Mouse (Mus musculus) layer of hippocampus, postnatal 10 days (tissue): Measurements from ENCODE around the gene Fndc3b. TPM values are rescaled to one million over a fixed set of nuclear protein-coding genes. Genes with fewer than 3 reads are reported as not detected.
"Not testable (repeated sequence)": the region's sequence is repeated elsewhere in the genome, so short reads cannot be mapped to it uniquely, and the experiment has no call there.

Experiments
- DNase-seq, 2 experiments: peaks; one replicate each; pipeline ENCODE4 v3.0.0; 2021; ENCODE audit warnings: low spot score in 2 of 2
- total RNA-seq, 2 experiments: library from RNA; stranded (reverse); gene quantifications; 2 replicates each; pipeline ENCODE4 v1.2.3; 2021

Gene Fndc3b
- total RNA-seq, 2 experiments from 2014 or later = 28.4 to 31.3 TPM

DNA sequence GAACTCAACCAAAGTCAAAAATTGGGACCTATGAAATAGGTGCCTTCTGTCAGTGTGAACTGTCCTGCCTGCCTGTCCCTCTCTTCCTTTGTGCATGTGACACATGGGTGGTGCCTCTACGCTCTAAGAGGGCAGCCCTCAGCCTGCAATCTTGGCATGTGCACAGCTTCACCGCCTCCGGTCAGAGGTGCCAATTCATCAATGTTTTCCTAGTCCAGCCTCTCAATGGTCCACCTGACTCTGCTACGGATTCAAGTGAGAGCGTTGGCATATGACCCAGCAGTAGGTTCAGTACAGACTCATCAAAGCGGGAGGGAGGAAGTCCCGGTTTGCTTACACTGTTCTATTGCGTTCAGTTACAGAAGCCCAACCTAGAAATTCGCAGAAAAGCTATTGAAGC lies 192.2 kb downstream of the Fndc3b start:
- DNase-seq = no peak

DNA sequence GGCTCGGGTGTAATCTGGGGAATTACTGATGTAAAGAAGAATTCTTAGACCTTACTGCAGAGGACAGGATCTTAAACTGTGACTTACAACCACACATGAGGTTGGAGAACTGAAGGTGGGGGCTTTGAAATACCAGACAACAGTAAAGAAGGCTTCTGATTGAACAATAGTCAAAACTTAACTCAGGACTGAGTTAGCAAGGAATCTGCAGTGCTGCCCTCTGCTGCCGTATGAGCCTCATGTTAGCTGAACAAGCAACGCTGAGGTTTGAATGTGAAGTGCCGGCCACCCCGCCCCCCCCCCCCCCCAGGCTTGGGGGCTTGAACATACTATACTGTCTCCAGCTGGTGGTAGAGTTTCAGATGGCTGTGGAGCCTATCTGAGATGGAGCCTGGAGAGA lies 194.6 kb downstream of the Fndc3b start:
- DNase-seq = no peak

DNA sequence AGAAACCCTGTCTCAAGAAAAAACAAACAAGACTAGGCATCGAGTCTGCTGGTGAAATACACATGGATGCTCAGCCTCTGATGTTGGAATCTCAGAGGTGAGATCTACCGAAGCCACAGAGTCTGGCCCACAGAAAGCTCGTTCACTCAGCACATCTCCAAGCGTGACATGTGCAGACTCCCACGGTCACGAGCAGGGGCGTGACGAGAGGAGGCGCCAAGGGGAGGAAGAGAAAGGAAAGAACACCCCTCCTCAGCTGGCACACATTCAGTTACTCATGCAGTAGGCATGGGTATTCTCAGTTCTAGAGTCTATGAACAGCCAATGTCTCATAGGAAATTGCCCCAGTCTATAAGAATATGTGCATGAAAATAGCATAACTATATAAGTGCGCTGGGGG lies 199.3 kb downstream of the Fndc3b start:
- no peak for DNase-seq

DNA sequence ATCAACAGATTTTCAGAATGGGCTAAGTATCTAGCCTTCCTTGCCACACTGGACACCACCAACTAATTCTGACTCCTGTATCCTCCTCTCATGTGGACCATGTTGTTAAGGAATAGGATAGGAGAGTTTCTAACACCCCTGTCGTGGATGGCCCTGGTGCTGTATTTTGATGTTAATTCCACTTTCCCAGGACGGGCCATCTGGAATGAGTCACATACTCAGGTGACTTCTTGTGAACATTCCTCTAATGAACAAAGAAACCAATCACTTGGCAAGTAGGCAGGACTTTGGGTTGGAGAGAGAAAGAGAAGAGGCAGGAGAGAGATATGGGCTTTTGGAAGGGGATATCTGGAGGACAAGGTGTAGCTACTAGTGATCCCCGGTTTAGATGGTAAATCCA lies 204.2 kb downstream of the Fndc3b start:
- no peak for DNase-seq

DNA sequence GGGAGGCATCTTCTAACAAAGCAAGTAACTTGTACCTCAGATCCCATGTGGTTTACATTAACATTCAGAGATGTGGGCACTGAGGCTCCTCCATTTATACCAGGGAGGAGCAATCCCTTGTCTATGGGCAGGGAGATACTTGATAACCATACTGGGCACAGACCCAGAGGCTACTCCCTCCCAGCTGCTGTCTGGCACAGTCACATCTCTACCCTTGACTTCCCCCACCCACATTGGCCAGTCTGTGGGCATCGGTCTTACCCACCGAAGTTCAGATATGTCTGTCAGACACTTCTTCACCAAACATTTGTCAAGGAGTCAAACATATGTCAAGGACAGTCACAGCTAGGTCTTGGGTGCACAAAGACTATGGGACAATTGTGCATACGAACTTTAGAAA lies 205.5 kb downstream of the Fndc3b start:
- no peak for DNase-seq

DNA sequence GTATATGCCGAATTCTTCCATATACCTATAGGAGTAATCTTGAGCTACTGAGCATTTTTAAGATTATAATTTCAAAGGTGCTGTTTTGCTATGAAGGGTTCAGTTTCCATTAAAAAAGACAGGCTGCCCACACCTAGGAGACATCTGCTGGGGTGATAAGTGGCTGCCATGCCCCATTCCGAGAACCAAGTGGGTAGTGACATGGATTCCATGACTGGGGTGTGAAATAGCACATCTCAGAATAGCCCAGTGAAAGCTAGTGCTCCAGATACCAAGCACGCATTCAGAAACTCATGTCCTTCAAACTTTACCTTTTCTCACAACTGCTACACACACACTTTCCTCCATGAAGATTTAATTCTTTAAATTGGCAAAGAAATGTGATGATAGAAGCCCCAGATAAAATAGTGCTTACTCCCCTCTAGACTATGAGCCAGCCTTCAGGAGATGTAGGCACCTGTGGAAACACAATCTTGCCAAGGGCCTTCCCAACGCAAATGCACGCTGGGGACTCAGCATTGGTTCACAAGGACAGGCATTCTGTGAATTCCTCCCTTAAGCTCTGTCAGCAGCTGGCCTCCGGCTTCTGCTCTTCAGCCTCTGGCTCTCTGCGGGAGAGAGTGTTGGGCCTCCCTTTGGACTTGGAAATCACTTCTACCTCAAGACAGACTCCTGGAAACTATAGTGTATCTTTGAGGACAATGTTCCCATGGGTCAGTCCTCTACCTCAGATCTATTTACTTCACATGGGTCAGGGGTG lies 207.6 kb downstream of the Fndc3b start:
- DNase-seq = no peak

DNA sequence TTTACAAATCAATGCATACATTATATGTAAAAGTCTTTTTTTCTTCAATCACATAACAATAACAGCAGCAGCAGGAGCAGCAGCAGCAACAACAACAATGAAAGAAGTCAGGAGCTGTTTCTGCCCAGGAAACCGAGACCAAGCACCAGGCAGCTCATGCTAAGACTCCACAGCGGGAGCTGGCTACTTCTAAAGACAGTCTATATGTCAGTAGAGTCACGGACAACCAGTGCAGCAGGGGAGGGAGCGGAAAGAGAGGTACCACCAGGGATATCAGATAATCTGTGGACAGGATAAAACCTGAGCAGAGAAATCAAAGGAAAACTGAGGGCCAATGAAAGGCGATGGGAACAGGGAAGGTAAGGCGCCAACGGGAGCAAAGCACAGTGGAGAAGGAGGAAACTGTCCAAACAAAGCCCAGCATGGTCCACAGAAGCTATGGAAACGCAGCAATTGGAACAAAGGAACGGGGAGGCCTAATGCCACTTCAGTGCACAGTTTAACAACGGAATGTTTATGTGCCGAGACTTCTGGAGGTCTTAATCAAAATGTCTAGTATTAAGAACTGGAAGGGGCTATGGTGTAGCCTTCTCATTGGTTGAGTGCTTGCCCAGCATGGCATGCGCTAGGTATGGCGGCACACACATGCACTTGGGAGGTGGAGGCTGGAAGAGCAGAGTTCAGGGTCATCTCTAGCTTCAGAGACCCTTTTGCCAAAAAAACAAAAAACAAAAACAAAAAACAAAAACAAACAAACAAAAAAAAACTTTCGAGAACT lies 215.6 kb downstream of the Fndc3b start:
- no peak for DNase-seq

DNA sequence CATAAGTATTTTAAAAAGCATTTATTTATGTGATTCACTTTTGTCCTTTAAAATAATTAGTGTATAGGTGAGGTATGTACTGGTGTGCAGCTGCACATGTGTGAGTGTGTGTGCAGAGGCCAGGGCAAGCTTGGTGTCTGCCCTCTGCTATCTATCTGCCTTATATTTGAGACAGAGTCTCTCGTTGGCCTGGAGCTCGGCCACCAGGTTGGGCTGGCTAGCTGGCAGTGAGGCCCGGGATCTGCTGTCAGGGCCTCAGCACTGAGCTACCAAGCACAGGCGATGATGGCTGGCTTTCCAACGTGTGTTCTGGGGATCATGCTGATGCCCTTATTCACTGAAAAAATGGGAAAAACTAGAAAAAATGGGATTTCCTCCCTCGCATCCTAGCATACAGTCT lies 216.4 kb downstream of the Fndc3b start:
- DNase-seq = no peak

DNA sequence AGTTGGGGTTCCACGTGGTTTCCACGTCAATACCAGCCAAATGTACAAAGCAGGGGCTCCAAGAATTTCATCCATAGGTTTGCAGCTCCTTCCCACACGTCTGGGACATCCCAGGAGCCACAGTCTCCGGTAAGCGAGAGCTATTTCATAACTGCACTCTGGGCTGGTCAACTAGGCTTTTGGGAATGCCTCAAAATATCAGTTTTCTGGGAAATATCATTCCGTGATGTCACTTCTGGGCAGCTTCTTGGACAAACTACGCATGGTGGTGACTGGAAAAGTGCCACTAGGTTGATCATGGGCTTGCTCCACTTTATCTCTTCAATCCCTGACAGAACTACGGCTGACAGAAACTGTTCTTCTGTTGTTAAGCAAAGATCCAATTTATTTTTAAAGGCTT lies 217.0 kb downstream of the Fndc3b start:
- DNase-seq = no peak

DNA sequence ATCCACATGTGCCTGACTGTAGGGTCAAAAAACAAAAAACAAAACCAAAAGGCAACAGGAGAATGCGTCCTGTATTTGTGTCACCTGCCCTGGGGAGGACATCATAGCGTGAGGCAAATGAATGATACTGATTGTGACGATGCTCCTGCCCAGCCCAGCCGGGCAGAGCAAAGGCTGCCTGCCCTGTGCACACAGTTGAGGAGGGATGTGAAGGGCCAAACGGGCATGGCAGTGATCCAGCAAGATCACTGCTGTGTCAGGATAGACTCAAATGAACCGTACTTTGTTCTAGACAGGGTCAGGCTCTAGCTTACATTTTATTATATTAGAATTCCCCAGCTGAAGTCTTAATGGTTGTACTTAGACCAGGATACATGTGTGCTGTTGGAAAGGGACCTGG lies 219.3 kb downstream of the Fndc3b start:
- no peak for DNase-seq

DNA sequence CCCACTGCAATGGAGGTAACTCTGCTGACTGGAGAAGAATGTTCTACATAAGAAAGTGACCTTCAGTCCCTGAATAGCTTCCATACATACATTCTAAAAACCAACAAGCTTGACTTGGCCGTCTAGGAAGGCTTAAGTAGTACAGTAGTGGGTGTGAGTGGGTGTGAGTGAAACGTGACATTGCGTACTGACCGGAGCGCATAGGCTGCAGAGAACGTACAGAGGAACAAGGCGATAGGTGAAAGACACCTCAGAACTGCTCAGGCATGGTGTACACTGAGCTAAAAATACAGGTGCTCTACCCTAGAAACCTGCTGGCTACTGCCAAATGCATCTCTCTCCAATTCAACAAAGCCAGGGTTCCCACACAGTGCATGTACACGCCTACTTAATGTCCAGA lies 219.7 kb downstream of the Fndc3b start:
- no peak for DNase-seq

DNA sequence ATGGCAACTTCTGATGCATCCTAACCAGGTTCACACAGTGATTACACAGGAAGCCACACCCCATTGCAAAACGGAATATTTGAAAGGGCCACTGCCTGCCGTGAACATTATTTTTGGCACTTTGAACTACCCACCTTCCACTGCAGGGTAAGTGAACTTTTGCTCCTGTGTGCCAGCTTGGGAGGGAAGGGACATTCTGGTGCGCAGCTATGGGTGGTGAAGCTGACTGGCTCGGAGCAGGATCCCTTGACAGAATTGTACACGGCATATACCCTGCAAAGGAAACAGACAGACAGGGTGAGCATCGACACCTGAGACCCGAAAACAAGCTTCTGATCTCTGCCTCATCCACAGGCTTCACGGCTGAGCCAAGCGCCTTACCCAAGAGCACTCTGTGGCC lies 220.2 kb downstream of the Fndc3b start:
- no peak for DNase-seq

DNA sequence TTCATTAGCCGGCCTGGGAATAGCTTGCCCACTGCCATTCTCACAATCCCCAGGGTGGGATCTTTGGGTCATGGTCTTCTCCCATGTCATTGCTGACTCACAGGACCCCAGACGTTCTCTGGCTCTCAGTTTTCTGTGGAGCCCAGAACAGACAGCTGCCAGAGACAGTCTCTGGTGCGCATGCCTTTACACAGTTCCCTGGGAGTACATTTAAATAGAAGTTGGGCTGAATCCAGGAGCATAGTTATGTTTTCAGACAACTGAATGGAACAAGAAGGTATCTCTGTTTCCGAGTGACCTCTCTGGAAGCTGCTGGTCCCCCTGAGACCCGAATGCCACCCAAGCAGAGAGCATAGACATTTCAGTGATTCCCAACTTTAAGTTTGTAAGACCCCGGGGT lies 221.6 kb downstream of the Fndc3b start:
- no peak for DNase-seq

DNA sequence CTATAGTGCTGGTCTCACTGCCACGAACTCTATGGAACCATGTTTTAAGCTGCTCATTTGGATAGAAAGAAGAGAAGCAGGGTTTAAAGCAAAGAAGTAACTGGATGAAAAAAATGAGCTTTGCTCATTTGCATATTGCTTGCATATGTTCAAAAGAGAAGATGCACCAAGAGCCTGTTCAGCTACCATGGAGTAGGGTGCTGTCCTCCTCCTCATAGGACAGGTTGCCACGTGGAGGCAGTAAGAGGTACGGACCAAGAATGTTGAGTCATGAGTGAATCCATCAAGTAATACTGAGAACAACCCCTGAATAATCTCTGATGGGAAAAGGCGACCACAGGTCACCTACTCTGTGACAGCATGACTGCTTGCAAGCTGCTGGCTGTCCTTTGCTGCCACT lies 226.0 kb downstream of the Fndc3b start:
- DNase-seq = no peak

DNA sequence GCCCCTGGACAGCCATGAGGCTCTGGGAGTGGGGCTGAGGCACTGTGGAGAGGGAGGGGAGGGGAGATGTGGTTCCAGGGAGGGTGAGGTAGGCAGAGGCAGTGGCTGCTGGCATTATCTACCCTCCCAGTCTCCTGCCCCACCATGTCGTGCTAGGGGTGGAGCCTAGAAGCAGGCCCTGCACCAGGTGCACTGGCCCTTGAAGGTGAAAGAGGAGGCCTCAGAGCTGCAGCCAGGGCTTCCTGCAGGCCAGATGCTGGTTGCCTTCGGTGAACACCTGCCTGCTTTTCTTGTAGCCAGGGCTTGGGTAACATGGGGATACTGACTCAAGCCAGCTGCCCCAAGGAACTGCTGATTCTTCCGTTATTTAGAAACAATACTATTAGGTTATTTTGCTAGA lies 226.4 kb downstream of the Fndc3b start:
- DNase-seq = no peak

DNA sequence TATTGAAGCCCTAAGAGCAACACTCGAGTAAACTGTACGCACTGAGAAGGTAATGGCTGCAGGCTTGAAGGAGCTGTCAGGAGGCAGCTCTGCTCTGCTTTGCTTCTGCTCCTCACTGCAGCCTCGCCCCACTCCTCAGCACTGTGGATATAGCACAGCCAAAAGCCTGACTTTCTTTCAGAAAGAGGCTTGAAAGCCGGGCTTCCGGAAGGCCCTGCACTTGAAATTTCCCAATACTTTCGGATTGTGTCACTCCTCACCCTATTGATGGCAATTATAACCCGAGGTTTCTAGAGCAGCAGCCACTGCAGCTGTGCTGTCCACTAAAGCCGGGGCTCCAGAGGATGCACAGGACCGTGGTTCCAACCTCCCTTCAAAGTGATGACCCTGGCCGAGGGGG lies 227.3 kb downstream of the Fndc3b start:
- DNase-seq = no peak

DNA sequence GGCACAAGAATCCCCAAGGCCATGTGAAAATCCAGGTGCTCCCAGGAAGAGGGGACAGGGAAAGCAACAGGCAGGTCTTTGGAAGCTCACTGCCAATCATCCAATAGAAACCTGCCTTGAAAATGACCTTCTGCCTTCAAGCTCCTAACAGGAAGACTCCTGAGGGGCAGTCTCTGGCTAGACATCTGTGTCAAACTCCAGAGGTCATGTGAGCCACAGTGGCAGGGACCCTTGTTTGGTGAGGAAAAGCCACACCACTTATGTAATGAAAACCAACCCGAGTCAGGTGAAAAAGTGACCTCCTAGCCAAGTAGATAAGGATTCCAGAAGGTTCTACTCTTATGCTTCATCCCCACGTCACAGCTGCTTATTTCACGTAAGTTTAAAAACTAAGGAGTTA lies 227.8 kb downstream of the Fndc3b start:
- DNase-seq = no peak

DNA sequence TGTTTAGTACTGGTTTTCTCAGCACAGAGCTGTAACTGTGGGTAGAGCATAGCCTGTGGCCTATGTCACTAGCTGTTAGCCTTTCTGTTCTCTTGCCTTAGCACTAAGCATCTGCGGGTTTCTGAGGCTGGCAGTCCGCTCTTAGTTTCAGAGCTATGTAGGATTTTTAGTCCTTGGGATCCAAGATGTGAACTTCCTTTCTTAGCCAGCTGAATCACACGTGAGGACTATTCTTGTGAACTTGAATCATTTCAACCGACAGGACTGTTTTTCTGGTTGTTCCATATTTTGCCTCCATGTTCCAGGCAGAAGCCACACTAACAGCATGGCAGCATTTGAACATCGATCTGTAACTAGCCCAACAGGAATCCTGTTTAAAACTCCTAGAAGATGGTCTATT lies 229.4 kb downstream of the Fndc3b start:
- no peak for DNase-seq

DNA sequence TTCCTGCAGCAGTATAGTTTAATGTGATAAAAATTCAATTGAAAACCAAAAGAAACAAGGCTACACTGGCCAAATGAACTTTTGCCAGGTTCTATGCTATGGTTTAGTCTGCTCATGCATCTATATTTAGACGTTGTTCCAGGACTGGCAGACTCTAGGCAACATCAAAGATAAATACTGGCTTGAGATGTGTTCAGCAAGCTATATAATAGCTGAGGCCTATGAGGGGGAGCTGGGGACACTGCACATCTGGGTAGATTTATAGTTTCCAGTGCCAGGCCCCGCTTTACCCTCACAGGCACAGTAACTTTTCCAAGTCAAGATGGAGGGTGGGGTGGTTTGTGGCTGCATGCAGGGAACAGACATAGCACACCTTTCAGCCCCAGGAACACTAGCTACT lies 231.7 kb downstream of the Fndc3b start:
- DNase-seq = no peak

DNA sequence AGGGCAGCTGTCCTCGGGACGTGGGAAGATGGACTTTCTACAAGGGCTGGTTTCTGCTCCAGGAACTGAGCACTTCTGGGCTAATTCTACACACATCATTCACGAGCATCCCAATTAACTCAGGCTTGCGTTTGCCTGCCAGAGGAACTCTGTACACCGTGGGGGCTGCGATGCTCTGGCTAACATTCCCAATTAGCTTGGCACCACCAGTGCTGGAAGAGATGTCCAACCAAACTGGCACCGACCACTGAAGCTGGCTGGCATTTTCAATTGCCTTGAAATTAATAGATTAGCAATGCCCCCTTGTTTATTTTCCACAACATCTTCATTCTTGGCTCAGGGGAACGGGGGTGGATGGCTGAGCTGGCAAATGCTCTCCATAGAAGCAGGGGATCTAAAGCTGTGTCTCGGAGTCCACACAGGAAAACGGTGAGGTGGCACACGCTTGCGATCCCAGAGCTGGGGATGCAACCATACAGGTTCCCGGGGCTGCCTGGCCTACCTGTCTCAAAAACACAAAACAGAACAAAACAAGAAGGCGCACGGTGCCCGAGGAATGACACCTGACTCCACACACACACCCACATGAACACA lies 232.4 kb downstream of the Fndc3b start:
- DNase-seq = peak; percentile 57 to 70

DNA sequence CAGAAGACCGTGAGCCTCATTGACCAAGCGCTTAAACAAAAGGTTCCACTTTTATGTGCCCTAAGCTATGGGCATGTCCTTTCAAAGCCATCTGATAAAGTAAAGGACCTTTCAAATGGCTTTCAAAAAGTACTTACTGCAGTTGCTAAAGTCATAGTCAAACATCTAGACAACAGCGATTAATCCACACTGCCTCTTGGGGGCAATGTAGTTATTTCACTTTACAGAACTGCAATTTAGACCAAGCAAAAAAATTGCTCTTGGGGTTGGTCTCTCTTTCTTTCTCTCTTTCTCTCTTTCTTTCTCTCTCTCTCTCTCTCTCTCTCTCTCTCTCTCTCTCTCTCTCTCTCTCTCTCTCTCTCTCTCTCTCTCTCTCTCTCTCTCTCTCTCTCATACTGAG lies 233.4 kb downstream of the Fndc3b start:
- DNase-seq = not testable (repeated sequence)

DNA sequence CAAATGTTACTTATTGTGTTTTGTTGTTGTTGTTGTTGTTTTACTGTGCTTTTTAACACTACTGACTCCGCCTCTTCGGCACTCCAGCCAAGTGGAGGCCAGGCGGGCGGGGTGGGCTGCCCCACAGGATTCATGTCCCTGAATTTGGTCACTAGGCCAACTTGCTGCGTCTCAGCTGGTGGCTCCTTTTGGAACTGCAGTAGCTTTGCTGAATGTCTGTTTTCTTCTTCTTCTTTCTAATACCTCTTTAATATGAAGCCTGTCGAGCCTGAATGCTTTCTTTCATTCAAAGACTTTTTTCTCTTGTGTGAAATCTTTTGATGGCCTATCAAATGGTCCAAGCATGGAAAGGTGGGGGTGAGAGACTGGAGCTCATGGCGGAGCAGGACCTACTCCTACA lies 235.2 kb downstream of the Fndc3b start:
- DNase-seq = no peak
